Mouse (Mus musculus): Measurements from ENCODE around the gene Adamts3. TPM values are rescaled to one million over a fixed set of nuclear protein-coding genes. Genes with fewer than 3 reads are reported as not detected.
A peak's percentile ranks its signal among the peaks of the same experiment; 100 is the strongest.

Gene Adamts3
- polyA plus RNA-seq, 1 experiment: 0.98 TPM

- Histone ChIP-seq H3K4me3 (replicated peaks; ENCODE audit: extremely low read depth, low read depth, low read length) (no peak overlapping the region), H3K4me1 (ENCODE audit: control insufficient read depth, insufficient read depth, low read length) (peaks cover 4% of the 10 kb centered on the region)
- WGBS: 47% methylated on average over 4 of the region's 4 CpGs
- TF ChIP-seq CTCF (IDR thresholded peaks at IDR 0.05; ENCODE audit: insufficient read depth, low read length) (peak; percentile 64), POLR2A (IDR thresholded peaks at IDR 0.05; ENCODE audit: borderline replicate concordance, extremely low read depth, low read depth, low read length) (no peak)
- peak; percentile 8 for DNase-seq
These were observed 43.5 kb downstream of the Adamts3 start for GRCm38 (mm10) chr5:89839627-89840026.

- DNase-seq: no peak
- 73% methylated on average over 1 of the region's 1 CpGs for WGBS
- no peak for TF ChIP-seq POLR2A (IDR thresholded peaks at IDR 0.05; ENCODE audit: borderline replicate concordance, extremely low read depth, low read depth, low read length)
- no peak for TF ChIP-seq CTCF (IDR thresholded peaks at IDR 0.05; ENCODE audit: insufficient read depth, low read length)
- H3K4me3 ChIP-seq (replicated peaks; ENCODE audit: extremely low read depth, low read depth, low read length): no peak overlapping the region
- no peaks in the 10 kb centered on the region for H3K4me1 ChIP-seq (ENCODE audit: control insufficient read depth, insufficient read depth, low read length)
These were observed 62.0 kb downstream of the Adamts3 start for GRCm38 (mm10) chr5:89821175-89821574.

- WGBS: 31% methylated on average over 3 of the region's 3 CpGs
- Histone ChIP-seq H3K4me3 (replicated peaks; ENCODE audit: extremely low read depth, low read depth, low read length) (no peak overlapping the region), H3K4me1 (ENCODE audit: control insufficient read depth, insufficient read depth, low read length) (no peaks in the 10 kb centered on the region)
- DNase-seq: peak; percentile 8
- TF ChIP-seq POLR2A (IDR thresholded peaks at IDR 0.05; ENCODE audit: borderline replicate concordance, extremely low read depth, low read depth, low read length) (no peak), CTCF (IDR thresholded peaks at IDR 0.05; ENCODE audit: insufficient read depth, low read length) (no peak)
These were observed 63.6 kb downstream of the Adamts3 start for GRCm38 (mm10) chr5:89819531-89819930.

GRCm38 (mm10) chr5:89816610-89817009 is 66.5 kb downstream of the Adamts3 start:
- DNase-seq: no peak
- Histone ChIP-seq H3K4me1 (ENCODE audit: control insufficient read depth, insufficient read depth, low read length) (no peaks in the 10 kb centered on the region), H3K4me3 (replicated peaks; ENCODE audit: extremely low read depth, low read depth, low read length) (no peak overlapping the region)
- WGBS: 59% methylated on average over 6 of the region's 6 CpGs
- no peak for TF ChIP-seq CTCF (IDR thresholded peaks at IDR 0.05; ENCODE audit: insufficient read depth, low read length)
- TF ChIP-seq POLR2A (IDR thresholded peaks at IDR 0.05; ENCODE audit: borderline replicate concordance, extremely low read depth, low read depth, low read length): no peak

GRCm38 (mm10) chr5:89814552-89814951 is 68.6 kb downstream of the Adamts3 start:
- H3K4me3 ChIP-seq (replicated peaks; ENCODE audit: extremely low read depth, low read depth, low read length): no peak overlapping the region
- H3K4me1 ChIP-seq (ENCODE audit: control insufficient read depth, insufficient read depth, low read length): no peaks in the 10 kb centered on the region
- no peak for DNase-seq
- 88% methylated on average over 3 of the region's 3 CpGs for WGBS
- no peak for TF ChIP-seq POLR2A (IDR thresholded peaks at IDR 0.05; ENCODE audit: borderline replicate concordance, extremely low read depth, low read depth, low read length)
- no peak for TF ChIP-seq CTCF (IDR thresholded peaks at IDR 0.05; ENCODE audit: insufficient read depth, low read length)

- no peak for TF ChIP-seq CTCF (IDR thresholded peaks at IDR 0.05; ENCODE audit: insufficient read depth, low read length)
- no peak for TF ChIP-seq POLR2A (IDR thresholded peaks at IDR 0.05; ENCODE audit: borderline replicate concordance, extremely low read depth, low read depth, low read length)
- 54% methylated on average over 5 of the region's 5 CpGs for WGBS
- no peak overlapping the region for H3K4me3 ChIP-seq (replicated peaks; ENCODE audit: extremely low read depth, low read depth, low read length)
- no peaks in the 10 kb centered on the region for H3K4me1 ChIP-seq (ENCODE audit: control insufficient read depth, insufficient read depth, low read length)
- no peak for DNase-seq
These were observed 82.8 kb downstream of the Adamts3 start for GRCm38 (mm10) chr5:89800181-89800816.

GRCm38 (mm10) chr5:89793706-89794105 is 89.4 kb downstream of the Adamts3 start:
- DNase-seq: no peak
- no peaks in the 10 kb centered on the region for H3K4me1 ChIP-seq (ENCODE audit: control insufficient read depth, insufficient read depth, low read length)
- no peak for TF ChIP-seq POLR2A (IDR thresholded peaks at IDR 0.05; ENCODE audit: borderline replicate concordance, extremely low read depth, low read depth, low read length)
- no peak for TF ChIP-seq CTCF (IDR thresholded peaks at IDR 0.05; ENCODE audit: insufficient read depth, low read length)
- H3K4me3 ChIP-seq (replicated peaks; ENCODE audit: extremely low read depth, low read depth, low read length): no peak overlapping the region
- 89% methylated on average over 3 of the region's 3 CpGs for WGBS

GRCm38 (mm10) chr5:89784635-89785034 is 98.5 kb downstream of the Adamts3 start:
- Histone ChIP-seq H3K4me3 (replicated peaks; ENCODE audit: extremely low read depth, low read depth, low read length) (no peak overlapping the region), H3K4me1 (ENCODE audit: control insufficient read depth, insufficient read depth, low read length) (no peaks in the 10 kb centered on the region)
- DNase-seq: no peak
- WGBS: 86% methylated on average over 5 of the region's 5 CpGs
- TF ChIP-seq POLR2A (IDR thresholded peaks at IDR 0.05; ENCODE audit: borderline replicate concordance, extremely low read depth, low read depth, low read length): no peak
- no peak for TF ChIP-seq CTCF (IDR thresholded peaks at IDR 0.05; ENCODE audit: insufficient read depth, low read length)

GRCm38 (mm10) chr5:89779823-89780222 is 103.3 kb downstream of the Adamts3 start:
- DNase-seq: no peak
- TF ChIP-seq POLR2A (IDR thresholded peaks at IDR 0.05; ENCODE audit: borderline replicate concordance, extremely low read depth, low read depth, low read length): no peak
- TF ChIP-seq CTCF (IDR thresholded peaks at IDR 0.05; ENCODE audit: insufficient read depth, low read length): no peak
- no peaks in the 10 kb centered on the region for H3K4me1 ChIP-seq (ENCODE audit: control insufficient read depth, insufficient read depth, low read length)
- 78% methylated on average over 2 of the region's 2 CpGs for WGBS
- H3K4me3 ChIP-seq (replicated peaks; ENCODE audit: extremely low read depth, low read depth, low read length): no peak overlapping the region

GRCm38 (mm10) chr5:89778610-89779009 is 104.5 kb downstream of the Adamts3 start:
- no peak for TF ChIP-seq POLR2A (IDR thresholded peaks at IDR 0.05; ENCODE audit: borderline replicate concordance, extremely low read depth, low read depth, low read length)
- no peak for TF ChIP-seq CTCF (IDR thresholded peaks at IDR 0.05; ENCODE audit: insufficient read depth, low read length)
- 25% methylated on average over 2 of the region's 2 CpGs for WGBS

More at GRCm38 (mm10) chr5:89778610-89779009, 104.5 kb downstream of the Adamts3 start:
- H3K4me1 ChIP-seq (ENCODE audit: control insufficient read depth, insufficient read depth, low read length): no peaks in the 10 kb centered on the region
- no peak for DNase-seq
- H3K4me3 ChIP-seq (replicated peaks; ENCODE audit: extremely low read depth, low read depth, low read length): no peak overlapping the region
